Mouse (Mus musculus) kidney, adult 2 months (tissue): ENCODE measurements around the gene Chid1.

Source experiments
- CTCF ChIP-seq: fragments of 200-500 bp; conservative IDR thresholded peaks from 2 replicates; pipeline ENCODE4 v1.5.1; 2011; ENCODE audit warnings: low read depth, mild to moderate bottlenecking, control low read depth, low read length, moderate library complexity, mixed read lengths; ENCODE audit not compliant: insufficient read depth, insufficient read length
- POLR2A ChIP-seq: fragments of 200-500 bp; IDR thresholded peaks from one replicate; pipeline ENCODE4 v1.6.1; 2011; ENCODE audit warnings: low read depth, low read length, control low read depth

DNA sequence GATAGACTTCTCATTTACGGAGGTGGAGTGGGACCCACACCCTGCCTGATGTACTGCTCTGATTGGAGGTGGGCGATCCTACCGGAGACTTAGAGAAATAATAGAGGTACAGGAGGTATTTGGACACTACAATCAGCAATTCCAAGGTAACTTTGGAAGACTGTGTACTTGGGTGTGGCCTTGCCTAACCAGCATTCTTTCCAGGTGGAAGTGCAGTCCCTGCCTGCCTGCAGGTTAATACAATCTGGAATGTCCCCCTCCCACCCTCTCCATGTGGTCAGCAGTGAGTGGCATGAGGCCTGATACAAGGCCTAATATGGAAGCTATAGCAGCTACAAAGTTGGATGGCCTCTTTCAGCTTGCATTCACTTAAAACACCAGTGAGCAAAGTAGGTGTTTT lies 30.3 kb upstream of the Chid1 start:
- TF ChIP-seq CTCF = no peak
- TF ChIP-seq POLR2A = no peak
